ENCODE assay signal across 19 mouse cellular contexts in genomic region chr8:7796156-7796555, GRCm38 (mm10).
DNase-seq lines count a peak whose midpoint lies in the region; ATAC-seq and TF ChIP-seq lines count a peak whose summit lies in the region.
"Had no signal": no experiment of that assay in that cellular context is flagged by ENCODE, and none has a peak within 500 bp of the region (broad histone marks: within the 10 kb centered on the region; RNA-seq: fewer than 3 reads in every experiment).

No protein-coding gene starts in this region.

- H3K27ac ChIP-seq in stomach, embryonic 14.5 days (ENCODE audit: low read length) = no peak overlapping the region
- no peak overlapping the region for H3K27ac ChIP-seq in stomach, postnatal 0 days (replicated peaks)
- H3K27ac ChIP-seq in stomach, embryonic 16.5 days (ENCODE audit: low read length) = no peak overlapping the region

- no peaks in the 10 kb centered on the region for H3K36me3 ChIP-seq in stomach, embryonic 14.5 days (ENCODE audit: control insufficient read depth, insufficient read depth, low read length)
- no peaks in the 10 kb centered on the region for H3K36me3 ChIP-seq in stomach, postnatal 0 days (ENCODE audit: control insufficient read depth, insufficient read depth, low read length)
- no peaks in the 10 kb centered on the region for H3K36me3 ChIP-seq in stomach, embryonic 16.5 days (ENCODE audit: control insufficient read depth, insufficient read depth, low read length)
- H3K36me3 ChIP-seq: G1E had no signal

- no peak for TF ChIP-seq EP300 in stomach, postnatal 0 days (optimal IDR thresholded peaks at IDR 0.05)

- no peak overlapping the region for H3K9ac ChIP-seq in stomach, embryonic 14.5 days (replicated peaks; ENCODE audit: low read depth, low read length)
- H3K9ac ChIP-seq in stomach, postnatal 0 days (ENCODE audit: low read length) = no peak overlapping the region
- no peak overlapping the region for H3K9ac ChIP-seq in stomach, embryonic 16.5 days (ENCODE audit: low read length)

- no peak for DNase-seq in stomach, postnatal 0 days (ENCODE audit: low spot score)
- DNase-seq in layer of hippocampus, postnatal 25 days (ENCODE audit: extremely low spot score in 1 of 2, low spot score in 1 of 2) = no peak
- DNase-seq: adrenal gland, adult 2 months; adrenal gland, adult 8-10 months; adrenal gland, postnatal 10 days; adrenal gland, postnatal 14 days; adrenal gland, postnatal 25 days; adrenal gland, postnatal 36 days; B cell, adult 2 months; cerebellum, adult 11 months; cerebellum, adult 11-12 months; cerebellum, adult 18-20 months had no signal

- WGBS in stomach, embryonic 14.5 days = 71% methylated on average over 4 of the region's 4 CpGs
- WGBS in stomach, postnatal 0 days = 55% methylated on average over 4 of the region's 4 CpGs
- 63% methylated on average over 4 of the region's 4 CpGs for WGBS in stomach, embryonic 16.5 days

- H3K4me3 ChIP-seq in stomach, embryonic 14.5 days (ENCODE audit: low read depth, low read length) = no peak overlapping the region
- no peak overlapping the region for H3K4me3 ChIP-seq in stomach, postnatal 0 days (ENCODE audit: low read depth, low read length)
- H3K4me3 ChIP-seq in stomach, embryonic 16.5 days (replicated peaks; ENCODE audit: low read length) = no peak overlapping the region

- no peaks in the 10 kb centered on the region for H3K27me3 ChIP-seq in stomach, embryonic 14.5 days (ENCODE audit: control insufficient read depth, insufficient read depth, low read length)
- H3K27me3 ChIP-seq in stomach, postnatal 0 days (ENCODE audit: control insufficient read depth, insufficient read depth, low read length) = no peaks in the 10 kb centered on the region
- H3K27me3 ChIP-seq in stomach, embryonic 16.5 days (ENCODE audit: control insufficient read depth, insufficient read depth, low read length) = no peaks in the 10 kb centered on the region
- H3K27me3 ChIP-seq: CH12.LX, Patski had no signal

- no peak overlapping the region for H3K4me2 ChIP-seq in stomach, embryonic 14.5 days (replicated peaks; ENCODE audit: low read depth, low read length)
- H3K4me2 ChIP-seq in stomach, postnatal 0 days (replicated peaks; ENCODE audit: low read depth) = no peak overlapping the region
- no peak overlapping the region for H3K4me2 ChIP-seq in stomach, embryonic 16.5 days (ENCODE audit: low read depth, low read length)

- no peaks in the 10 kb centered on the region for H3K9me3 ChIP-seq in stomach, embryonic 14.5 days (ENCODE audit: control insufficient read depth, low read depth, low read length)
- H3K9me3 ChIP-seq in stomach, postnatal 0 days (ENCODE audit: control insufficient read depth, low read length) = no peaks in the 10 kb centered on the region
- H3K9me3 ChIP-seq in stomach, embryonic 16.5 days (replicated peaks; ENCODE audit: control insufficient read depth, low read length) = no peaks in the 10 kb centered on the region
- H3K9me3 ChIP-seq: G1E had no signal

- no peaks in the 10 kb centered on the region for H3K4me1 ChIP-seq in stomach, embryonic 14.5 days (ENCODE audit: control insufficient read depth, insufficient read depth, low read length)
- no peaks in the 10 kb centered on the region for H3K4me1 ChIP-seq in stomach, postnatal 0 days (replicated peaks; ENCODE audit: control insufficient read depth, insufficient read depth)
- H3K4me1 ChIP-seq in stomach, embryonic 16.5 days (ENCODE audit: control insufficient read depth, insufficient read depth, low read length) = no peaks in the 10 kb centered on the region

- no peak for TF ChIP-seq CTCF in stomach, postnatal 0 days (IDR thresholded peaks at IDR 0.05; ENCODE audit: low read depth)

- peak; percentile 65 for ATAC-seq in stomach, embryonic 14.5 days (ENCODE audit: insufficient number of reproducible peaks, insufficient read depth, low FRiP score, low read depth)
- ATAC-seq in stomach, postnatal 0 days (ENCODE audit: low FRiP score, low TSS enrichment) = no peak
- peak; percentile 53; the same call in 1 of the 2 replicates for ATAC-seq in stomach, embryonic 16.5 days (ENCODE audit: insufficient read depth, low FRiP score)
- ATAC-seq: activated CD4-positive, CD25-positive, alpha-beta regulatory T cell, adult 4 months; CD4-positive, CD25-positive, alpha-beta regulatory T cell, adult 4 months; Patski had no signal
